Mouse (Mus musculus): ENCODE results near the gene Tubb4a.
"Not testable (repeated sequence)": the region's sequence is repeated elsewhere in the genome, so short reads cannot be mapped to it uniquely, and the experiment has no call there.

The Tubb4a gene

DNA sequence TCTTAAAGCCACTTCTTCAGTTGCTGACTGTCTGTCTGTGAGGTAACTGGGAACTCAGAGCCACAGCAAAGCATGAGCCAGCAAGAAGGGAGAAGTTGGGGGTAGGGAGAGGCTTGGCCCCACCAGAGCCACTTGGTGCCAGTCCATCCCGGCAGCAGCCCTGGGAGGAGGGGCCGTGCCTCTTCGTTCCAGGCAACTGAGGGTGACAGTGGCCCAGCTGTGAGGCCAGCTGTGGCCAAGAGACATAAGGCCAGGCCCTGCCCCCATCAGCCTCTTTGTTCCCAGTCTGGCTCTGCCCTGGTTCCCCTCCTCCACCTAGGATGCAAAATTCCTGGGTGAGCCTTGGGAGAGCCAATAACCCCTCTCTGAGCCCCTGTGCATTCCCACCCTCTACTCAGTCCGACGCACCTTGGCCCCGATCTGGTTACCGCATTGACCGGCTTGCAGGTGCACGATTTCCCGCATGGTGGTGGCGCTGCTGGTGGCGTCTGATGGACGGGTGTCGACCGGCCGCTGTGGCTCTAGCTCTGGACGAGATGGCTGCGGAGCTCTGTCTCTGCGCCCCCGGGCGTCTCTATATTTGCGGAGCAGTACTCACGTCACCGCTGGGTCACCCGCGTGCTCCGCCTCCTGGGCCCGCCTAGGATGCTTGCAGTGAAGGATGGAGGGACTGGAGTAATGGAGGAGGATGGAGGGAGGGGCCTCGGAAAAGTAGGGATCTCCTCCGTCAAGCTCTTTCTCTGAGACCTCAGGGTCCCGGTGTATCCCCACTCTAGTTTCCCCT, at the start of gene Tubb4a:
Tubb4a (minus strand) TSS at position 734 of the 784 bp plus-strand sequence.
- DNase-seq (ENCODE audit: low spot score in 2 of 2) = no peak

- DNase-seq (ENCODE audit: low spot score in 2 of 2) = no peak
These were observed 48.1 kb upstream of the Tubb4a start for GRCm38 (mm10) chr17:57135635-57136034.

DNA sequence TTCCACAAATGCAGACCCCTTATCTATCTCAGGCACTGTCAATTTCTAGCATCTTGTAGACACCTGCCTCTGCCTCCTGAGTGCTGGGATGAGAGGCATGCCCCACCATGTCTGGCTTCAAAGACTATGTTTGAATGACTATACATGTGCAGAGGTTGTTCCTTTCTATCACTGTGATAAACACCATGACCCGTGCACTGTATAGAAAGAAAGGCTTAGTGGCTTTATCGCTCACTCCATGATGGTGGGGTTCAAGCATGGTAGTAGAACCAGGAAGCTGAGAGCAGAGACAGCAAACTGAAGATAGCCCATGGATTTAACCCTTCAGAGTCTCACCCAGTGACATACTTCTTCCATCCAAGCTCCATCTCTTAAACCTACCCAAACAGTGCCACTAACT, 47.1 kb upstream of the Tubb4a start:
- DNase-seq (ENCODE audit: low spot score in 2 of 2) = no peak

GRCm38 (mm10) chr17:57134021-57134420, 46.4 kb upstream of the Tubb4a start:
- not testable (repeated sequence) for DNase-seq (ENCODE audit: low spot score in 2 of 2)

GRCm38 (mm10) chr17:57131793-57132192, 44.2 kb upstream of the Tubb4a start:
- DNase-seq (ENCODE audit: low spot score in 2 of 2) = no peak

GRCm38 (mm10) chr17:57125853-57126622, 38.5 kb upstream of the Tubb4a start:
- DNase-seq (ENCODE audit: low spot score in 2 of 2) = no peak

DNA sequence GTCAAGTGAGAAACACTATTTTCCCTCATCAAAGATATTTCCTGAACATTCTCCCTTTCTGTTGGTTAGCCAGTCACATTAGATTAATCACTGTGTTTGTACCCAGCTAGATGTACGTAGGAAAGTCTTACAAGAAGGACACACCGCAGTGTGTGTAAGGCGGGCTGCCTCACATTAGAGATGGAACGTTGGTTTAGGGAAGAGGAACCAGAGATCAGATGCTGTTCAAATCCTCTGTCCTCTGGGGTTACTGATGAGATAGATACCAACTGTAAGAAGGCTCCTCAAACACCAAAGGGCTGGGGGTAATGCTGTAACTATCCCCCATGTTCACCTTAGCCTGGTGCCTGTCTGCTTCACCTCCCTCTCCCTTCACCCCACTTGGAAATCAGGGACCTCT, 37.2 kb upstream of the Tubb4a start:
- DNase-seq (ENCODE audit: low spot score in 2 of 2) = no peak

DNA sequence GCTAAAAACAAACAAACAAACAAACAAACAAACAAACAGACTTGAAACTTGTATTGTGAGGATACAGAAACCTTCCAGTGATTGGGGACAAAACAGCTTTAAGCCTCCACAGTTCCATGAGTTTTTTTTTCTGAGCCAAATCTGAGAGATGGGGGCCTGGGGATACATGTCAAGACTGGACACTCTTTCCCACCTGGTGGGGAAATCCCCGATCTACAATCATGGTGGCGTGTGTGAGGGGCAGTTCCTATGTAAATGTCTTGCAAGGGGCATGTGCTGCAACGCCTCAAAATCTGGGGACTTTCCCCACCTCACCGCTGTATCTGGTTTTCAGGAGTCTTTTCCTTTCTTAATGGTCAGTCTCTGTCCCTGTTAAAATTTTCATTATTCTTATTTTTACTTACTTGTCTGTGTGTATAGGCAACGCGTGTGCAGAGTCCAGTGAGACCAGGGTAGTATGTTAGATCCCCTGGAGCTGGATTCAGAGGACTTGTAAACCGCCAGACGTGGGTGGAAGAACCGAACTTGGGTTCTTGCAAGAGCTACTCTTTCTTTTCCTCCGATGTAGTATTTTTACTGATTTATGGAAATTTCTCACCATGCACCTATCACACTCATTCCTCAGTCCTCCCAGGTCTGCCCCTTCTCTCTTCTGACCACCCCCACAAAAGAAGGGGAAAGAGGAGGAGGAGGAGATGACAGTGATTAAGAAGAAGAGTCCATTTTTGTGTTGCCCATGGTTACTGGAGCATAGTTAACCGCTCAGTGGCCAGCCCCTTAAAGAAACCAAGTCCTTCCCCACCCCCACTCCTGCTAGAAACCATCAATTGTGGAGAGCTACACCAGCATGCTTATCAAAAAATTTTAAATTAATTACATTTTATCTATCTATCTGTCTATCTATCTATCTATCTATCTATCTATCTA, 35.9 kb upstream of the Tubb4a start:
- DNase-seq (ENCODE audit: low spot score in 2 of 2) = no peak

DNA sequence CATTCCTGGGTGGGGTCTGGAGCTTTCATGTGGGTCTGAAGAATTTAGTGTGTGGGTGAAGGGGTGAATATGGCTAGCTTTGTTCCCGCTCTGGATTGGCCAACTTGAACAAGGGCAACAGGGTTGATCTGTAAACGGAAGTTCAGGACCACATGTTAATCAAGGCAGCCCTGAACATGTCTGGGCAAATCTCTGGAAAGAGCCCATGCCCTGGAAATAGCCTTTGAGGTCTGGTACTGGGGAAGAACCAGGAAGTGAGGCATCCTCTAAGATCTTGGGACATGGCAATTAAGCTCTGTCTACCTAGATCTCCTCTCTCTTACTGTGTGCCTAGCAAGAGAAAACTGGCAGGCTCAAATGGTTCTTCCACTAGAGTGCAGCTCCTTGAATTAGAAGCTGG, 34.3 kb upstream of the Tubb4a start:
- DNase-seq (ENCODE audit: low spot score in 2 of 2) = no peak

DNA sequence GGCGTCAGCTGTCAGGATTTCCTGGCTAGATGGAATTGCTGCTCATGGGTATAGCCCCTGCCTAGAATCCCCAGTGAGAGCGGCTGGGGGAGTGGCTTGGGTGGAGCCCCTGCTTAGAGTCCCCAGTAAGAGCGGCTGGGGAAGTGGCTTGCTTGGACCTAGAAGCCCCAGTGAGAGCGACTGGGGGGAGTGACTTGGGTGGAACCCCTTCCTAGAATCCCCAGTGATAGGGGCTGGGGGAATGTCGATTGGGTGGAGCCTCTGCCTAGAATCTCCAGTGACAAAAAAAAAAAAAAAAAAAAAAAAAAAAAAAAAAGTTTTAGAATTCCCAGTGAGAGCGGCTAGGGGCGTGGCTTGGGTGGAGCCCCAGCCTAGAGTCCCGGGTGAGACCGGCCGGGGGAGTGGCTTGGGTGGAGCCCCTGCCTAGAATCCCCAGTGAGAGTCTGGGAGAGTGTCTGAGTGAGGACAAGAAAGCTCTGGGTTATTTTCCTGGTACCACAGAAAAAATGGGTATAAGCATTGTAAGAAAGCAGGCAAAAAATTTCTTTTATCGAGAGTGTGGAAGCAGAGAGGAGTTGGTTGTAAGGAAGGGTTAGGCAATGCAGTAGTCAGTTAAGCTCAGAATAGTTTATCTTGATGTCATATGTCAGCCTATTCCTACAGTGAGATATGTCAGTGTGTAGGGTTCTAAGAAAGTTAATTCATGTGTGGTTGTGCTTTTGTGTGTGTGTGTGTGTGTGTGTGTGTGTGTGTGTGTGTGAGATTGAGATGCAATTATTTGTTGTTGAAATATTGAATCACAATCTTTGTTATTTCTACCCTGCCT, 31.2 kb upstream of the Tubb4a start:
- peak in 1 of 2 experiments; percentile 29 for DNase-seq (ENCODE audit: low spot score in 2 of 2)

DNA sequence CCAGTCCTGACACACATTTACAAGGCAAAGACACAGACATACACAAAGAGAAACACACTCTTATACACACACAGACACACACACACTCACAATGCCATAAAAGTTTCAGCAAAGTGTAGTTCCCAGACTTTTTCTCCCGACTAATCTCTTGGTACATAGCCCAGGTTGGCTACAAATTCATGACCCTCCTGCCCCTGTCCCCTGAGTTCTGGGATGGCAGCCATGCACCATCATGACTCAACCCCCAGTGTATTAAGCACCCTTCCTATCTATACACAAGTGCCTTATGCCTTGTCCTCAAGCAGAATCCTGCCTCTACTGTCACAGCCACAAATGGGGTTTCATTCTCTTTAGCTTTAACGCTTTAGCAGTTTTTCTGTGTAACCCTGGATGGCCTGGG, 29.2 kb upstream of the Tubb4a start:
- no peak for DNase-seq (ENCODE audit: low spot score in 2 of 2)

GRCm38 (mm10) chr17:57112768-57113474, 25.3 kb upstream of the Tubb4a start:
- no peak for DNase-seq (ENCODE audit: low spot score in 2 of 2)

DNA sequence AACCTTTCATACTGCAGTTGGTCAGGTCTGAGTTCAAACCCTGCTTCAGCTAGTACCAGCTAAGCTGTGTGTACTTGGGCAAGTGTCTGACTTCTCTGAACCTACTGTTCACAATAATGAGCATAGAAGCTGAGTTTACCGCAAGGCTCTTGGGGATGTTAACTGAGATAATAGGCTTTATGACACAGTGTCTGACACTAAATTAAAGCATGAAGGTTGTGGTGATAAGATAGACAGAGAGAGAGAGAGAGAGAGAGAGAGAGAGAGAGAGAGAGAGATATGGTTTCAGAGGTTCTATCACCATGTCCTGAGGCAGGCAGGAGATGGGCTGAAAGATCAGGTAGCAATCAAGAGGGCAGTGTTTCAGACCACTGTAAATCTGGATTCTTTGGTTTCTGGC, 22.4 kb upstream of the Tubb4a start:
- DNase-seq (ENCODE audit: low spot score in 2 of 2) = no peak

- DNase-seq (ENCODE audit: low spot score in 2 of 2) = no peak
These were observed 21.1 kb upstream of the Tubb4a start for GRCm38 (mm10) chr17:57108666-57109171.

DNA sequence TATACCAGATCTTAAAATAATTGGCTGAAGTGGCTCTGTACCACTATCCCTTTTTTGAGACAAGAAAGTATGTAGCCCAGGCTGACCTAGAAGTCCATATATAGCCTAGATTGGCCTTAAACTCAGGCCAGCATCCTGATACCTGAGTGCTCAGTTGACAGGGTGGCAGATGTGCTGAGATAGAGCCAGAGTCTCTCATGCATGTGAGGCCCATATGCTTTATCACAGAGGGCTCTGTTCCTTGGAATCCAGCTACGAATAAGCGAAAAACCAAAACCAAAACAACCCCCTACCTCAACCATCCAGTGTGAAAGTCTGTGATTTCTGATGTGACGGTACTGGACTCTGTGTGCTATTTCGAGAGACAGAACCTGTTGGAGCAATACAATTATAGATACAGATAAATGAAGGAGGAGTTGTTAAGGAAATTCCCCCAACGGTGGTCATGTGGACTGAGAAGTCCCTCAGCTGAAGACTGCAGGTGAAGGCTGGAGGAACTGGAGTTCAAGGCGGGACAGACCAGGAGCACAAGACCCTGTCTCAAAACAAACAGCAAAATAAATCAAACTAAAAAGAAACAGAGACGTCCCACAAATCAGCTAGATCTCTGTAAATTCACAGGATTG, 20.6 kb upstream of the Tubb4a start:
- DNase-seq (ENCODE audit: low spot score in 2 of 2) = no peak

DNA sequence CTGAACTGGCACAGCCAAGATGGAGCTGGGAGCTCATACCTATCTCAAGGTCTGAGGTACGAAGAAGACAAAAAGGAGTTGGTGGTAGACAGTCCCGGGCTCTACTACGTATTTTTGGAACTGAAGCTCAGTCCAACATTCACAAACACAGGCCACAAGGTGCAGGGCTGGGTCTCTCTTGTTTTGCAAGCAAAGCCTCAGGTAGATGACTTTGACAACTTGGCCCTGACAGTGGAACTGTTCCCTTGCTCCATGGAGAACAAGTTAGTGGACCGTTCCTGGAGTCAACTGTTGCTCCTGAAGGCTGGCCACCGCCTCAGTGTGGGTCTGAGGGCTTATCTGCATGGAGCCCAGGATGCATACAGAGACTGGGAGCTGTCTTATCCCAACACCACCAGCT, 19.5 kb upstream of the Tubb4a start:
- DNase-seq (ENCODE audit: low spot score in 2 of 2) = no peak

- no peak for DNase-seq (ENCODE audit: low spot score in 2 of 2)
These were observed 18.4 kb upstream of the Tubb4a start for GRCm38 (mm10) chr17:57106035-57106368.

DNA sequence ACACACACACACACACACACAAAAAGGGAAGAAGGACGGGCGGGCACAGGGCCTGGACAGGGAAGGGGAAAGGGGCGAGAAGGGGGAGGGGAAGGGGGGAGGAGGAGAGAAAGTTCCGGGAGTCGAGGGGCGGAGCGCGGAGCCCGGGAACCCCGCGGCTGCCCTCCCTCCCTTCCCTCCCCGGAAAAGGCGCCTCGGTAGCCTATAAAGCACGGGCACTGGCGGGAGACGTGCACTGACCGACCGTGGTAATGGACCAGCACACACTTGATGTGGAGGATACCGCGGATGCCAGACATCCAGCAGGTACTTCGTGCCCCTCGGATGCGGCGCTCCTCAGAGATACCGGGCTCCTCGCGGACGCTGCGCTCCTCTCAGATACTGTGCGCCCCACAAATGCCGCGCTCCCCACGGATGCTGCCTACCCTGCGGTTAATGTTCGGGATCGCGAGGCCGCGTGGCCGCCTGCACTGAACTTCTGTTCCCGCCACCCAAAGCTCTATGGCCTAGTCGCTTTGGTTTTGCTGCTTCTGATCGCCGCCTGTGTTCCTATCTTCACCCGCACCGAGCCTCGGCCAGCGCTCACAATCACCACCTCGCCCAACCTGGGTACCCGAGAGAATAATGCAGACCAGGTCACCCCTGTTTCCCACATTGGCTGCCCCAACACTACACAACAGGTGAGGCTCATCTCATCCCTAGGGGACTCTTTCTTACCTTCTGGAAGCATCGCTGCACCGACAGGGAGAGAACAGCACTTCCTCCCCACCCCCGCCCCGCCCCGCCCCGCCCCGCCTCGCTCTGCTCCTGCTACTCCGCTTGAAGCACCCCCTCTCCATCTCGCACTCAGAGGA, 17.8 kb upstream of the Tubb4a start, which contains the start of gene Tnfsf9:
Tnfsf9 (plus strand) TSS at position 145 of the 854 bp plus-strand sequence.
- no peak for DNase-seq (ENCODE audit: low spot score in 2 of 2)

GRCm38 (mm10) chr17:57104496-57104895, 16.9 kb upstream of the Tubb4a start:
- no peak for DNase-seq (ENCODE audit: low spot score in 2 of 2)

Measured in urinary bladder, postnatal 36 days (tissue).